Comparison of ENCODE assay signal across 10 mouse cellular contexts in genomic region chr4:151763928-151764327, GRCm38 (mm10).
DNase-seq lines count a peak whose midpoint lies in the region; ATAC-seq and TF ChIP-seq lines count a peak whose summit lies in the region.
"Had no signal": no experiment of that assay in that cellular context is flagged by ENCODE, and none has a peak within 500 bp of the region (broad histone marks: within the 10 kb centered on the region; RNA-seq: fewer than 3 reads in every experiment).

No protein-coding gene starts in this region.

- no peaks in the 10 kb centered on the region for H3K9me3 ChIP-seq in heart, embryonic 12.5 days (replicated peaks)
- H3K9me3 ChIP-seq in stomach, postnatal 0 days (ENCODE audit: control insufficient read depth, low read length) = no peaks in the 10 kb centered on the region
- no peaks in the 10 kb centered on the region for H3K9me3 ChIP-seq in forebrain, postnatal 0 days (ENCODE audit: low read length)
- H3K9me3 ChIP-seq: midbrain, embryonic 13.5 days had no signal

- TF ChIP-seq EP300 in stomach, postnatal 0 days (optimal IDR thresholded peaks at IDR 0.05) = no peak

- ATAC-seq in heart, embryonic 12.5 days (ENCODE audit: insufficient number of reproducible peaks, low FRiP score) = no peak
- no peak for ATAC-seq in stomach, postnatal 0 days (ENCODE audit: low FRiP score, low TSS enrichment)
- ATAC-seq in forebrain, postnatal 0 days = no peak
- ATAC-seq: midbrain, embryonic 13.5 days had no signal

- no peak for TF ChIP-seq CTCF in stomach, postnatal 0 days (IDR thresholded peaks at IDR 0.05; ENCODE audit: low read depth)
- TF ChIP-seq CTCF in forebrain, postnatal 0 days (IDR thresholded peaks at IDR 0.05; ENCODE audit: low read depth) = no peak

- DNase-seq in heart, postnatal 10 days = peak; percentile 30 to 59
- DNase-seq in urinary bladder, postnatal 14 days (ENCODE audit: low spot score) = peak; percentile 22
- DNase-seq in urinary bladder, adult 2 months (ENCODE audit: low spot score) = no peak
- peak; percentile 50 to 56 for DNase-seq in kidney, postnatal 25 days
- peak; percentile 65 for DNase-seq in stomach, postnatal 0 days (ENCODE audit: low spot score)
- no peak for DNase-seq in forebrain, postnatal 0 days
- no peak for DNase-seq in gastrocnemius, postnatal 14 days
- DNase-seq: cerebellum, postnatal 14 days had no signal

- no peak overlapping the region for H3K27ac ChIP-seq in heart, embryonic 12.5 days (ENCODE audit: poor library complexity, severe bottlenecking)
- H3K27ac ChIP-seq in stomach, postnatal 0 days (replicated peaks) = no peak overlapping the region
- H3K27ac ChIP-seq in forebrain, postnatal 0 days (ENCODE audit: low read depth, low read length) = no peak overlapping the region
- H3K27ac ChIP-seq: midbrain, embryonic 13.5 days had no signal

- intact Hi-C loops in heart, postnatal 10 days (cut with DNase I) = no loop called here
- intact Hi-C loops in gastrocnemius, postnatal 14 days (cut with DNase I; ENCODE audit: low total_unique reads) = loop anchor here (10.0 kb wide), 1 partner anchor 149 kb away; no protein-coding TSS in a partner anchor

- WGBS in heart, embryonic 12.5 days = 26% methylated on average over 6 of the region's 6 CpGs
- 36% methylated on average over 6 of the region's 6 CpGs for WGBS in stomach, postnatal 0 days
- 54% methylated on average over 6 of the region's 6 CpGs for WGBS in forebrain, postnatal 0 days

- no peak overlapping the region for H3K9ac ChIP-seq in heart, embryonic 12.5 days
- H3K9ac ChIP-seq in stomach, postnatal 0 days (ENCODE audit: low read length) = no peak overlapping the region
- no peak overlapping the region for H3K9ac ChIP-seq in forebrain, postnatal 0 days
- H3K9ac ChIP-seq: midbrain, embryonic 13.5 days had no signal

- no peak overlapping the region for H3K4me3 ChIP-seq in heart, embryonic 12.5 days
- H3K4me3 ChIP-seq in stomach, postnatal 0 days (ENCODE audit: low read depth, low read length) = no peak overlapping the region
- H3K4me3 ChIP-seq in forebrain, postnatal 0 days (ENCODE audit: low read depth, low read length) = no peak overlapping the region
- H3K4me3 ChIP-seq: midbrain, embryonic 13.5 days had no signal

- H3K4me2 ChIP-seq in heart, embryonic 12.5 days = no peak overlapping the region
- H3K4me2 ChIP-seq in stomach, postnatal 0 days (replicated peaks; ENCODE audit: low read depth) = no peak overlapping the region
- H3K4me2 ChIP-seq in forebrain, postnatal 0 days (ENCODE audit: low read depth) = no peak overlapping the region
- H3K4me2 ChIP-seq: midbrain, embryonic 13.5 days had no signal

- no peaks in the 10 kb centered on the region for H3K27me3 ChIP-seq in heart, embryonic 12.5 days (replicated peaks)
- H3K27me3 ChIP-seq in stomach, postnatal 0 days (ENCODE audit: control insufficient read depth, insufficient read depth, low read length) = no peaks in the 10 kb centered on the region
- no peaks in the 10 kb centered on the region for H3K27me3 ChIP-seq in forebrain, postnatal 0 days (ENCODE audit: insufficient read depth, low read length)
- H3K27me3 ChIP-seq: midbrain, embryonic 13.5 days had no signal

- H3K36me3 ChIP-seq in heart, embryonic 12.5 days = no peaks in the 10 kb centered on the region
- no peaks in the 10 kb centered on the region for H3K36me3 ChIP-seq in stomach, postnatal 0 days (ENCODE audit: control insufficient read depth, insufficient read depth, low read length)
- H3K36me3 ChIP-seq in forebrain, postnatal 0 days (ENCODE audit: insufficient read depth) = no peaks in the 10 kb centered on the region
- H3K36me3 ChIP-seq: midbrain, embryonic 13.5 days had no signal

- peaks cover 5% of the 10 kb centered on the region; the same call in 1 of the 2 replicates for H3K4me1 ChIP-seq in heart, embryonic 12.5 days (replicated peaks)
- H3K4me1 ChIP-seq in stomach, postnatal 0 days (replicated peaks; ENCODE audit: control insufficient read depth, insufficient read depth) = no peaks in the 10 kb centered on the region
- H3K4me1 ChIP-seq in forebrain, postnatal 0 days (ENCODE audit: insufficient read depth) = no peaks in the 10 kb centered on the region

Comparison
In these comparisons a context has a peak if more than half of its experiments do, and no peak if none do; other contexts are left out.
1. DNase-seq: peak in heart, postnatal 10 days (2 of 2), urinary bladder, postnatal 14 days (single experiment), kidney, postnatal 25 days (2 of 2) and stomach, postnatal 0 days (single experiment); none in urinary bladder, adult 2 months (single experiment), forebrain, postnatal 0 days (single experiment) and gastrocnemius, postnatal 14 days (single experiment).